Mouse (Mus musculus): ENCODE results near the gene Dgkq. TPM values are rescaled to one million over a fixed set of nuclear protein-coding genes. Genes with fewer than 3 reads are reported as not detected.

The Dgkq gene
- polyA plus RNA-seq, 1 experiment from 2014 or later: 6.2 TPM

DNA sequence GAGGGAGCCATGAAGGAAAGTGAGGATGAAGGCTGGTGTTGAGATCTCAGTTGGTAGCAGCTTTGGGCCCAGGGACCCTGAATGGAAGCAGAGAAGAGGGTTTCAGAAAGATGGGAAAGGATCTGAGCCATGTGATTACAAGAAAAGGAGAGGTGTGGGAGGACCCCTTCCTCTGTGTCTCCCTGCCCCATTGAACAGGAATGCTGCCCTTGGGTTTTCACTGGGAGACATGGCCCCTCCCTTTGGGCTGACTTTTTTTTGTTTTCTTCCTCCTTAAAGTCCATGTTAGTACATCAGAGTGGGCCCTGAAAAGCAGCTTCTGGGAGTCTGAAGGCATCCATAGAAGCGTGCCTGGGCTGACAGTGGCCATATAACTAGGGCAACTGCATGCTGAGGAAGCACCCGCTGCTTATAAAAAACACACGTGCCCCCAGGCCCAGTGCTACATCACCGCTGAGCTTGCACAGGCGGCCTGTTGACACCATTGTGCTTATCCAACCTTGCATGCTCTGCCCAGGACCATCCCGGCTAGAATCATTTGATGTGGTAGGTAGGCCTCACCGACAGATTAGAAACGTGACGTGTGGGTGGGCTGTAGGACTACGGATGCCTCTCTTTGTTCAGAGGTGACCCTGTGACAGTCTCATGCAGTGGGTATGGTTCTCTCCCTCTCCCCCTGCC, 32.0 kb upstream of the Dgkq start:
- 84% methylated on average over 10 of the region's 10 CpGs for WGBS (ENCODE audit: insufficient replicate concordance)
- Histone ChIP-seq H3K9me3 (replicated peaks) (no peaks in the 10 kb centered on the region), H3K9ac (no peak overlapping the region), H3K27ac (no peak overlapping the region), H3K4me2 (no peak overlapping the region), H3K4me3 (no peak overlapping the region), H3K36me3 (peaks cover 34% of the 10 kb centered on the region), H3K27me3 (replicated peaks) (no peaks in the 10 kb centered on the region), H3K4me1 (peaks cover 72% of the 10 kb centered on the region)
- no peak for ATAC-seq

DNA sequence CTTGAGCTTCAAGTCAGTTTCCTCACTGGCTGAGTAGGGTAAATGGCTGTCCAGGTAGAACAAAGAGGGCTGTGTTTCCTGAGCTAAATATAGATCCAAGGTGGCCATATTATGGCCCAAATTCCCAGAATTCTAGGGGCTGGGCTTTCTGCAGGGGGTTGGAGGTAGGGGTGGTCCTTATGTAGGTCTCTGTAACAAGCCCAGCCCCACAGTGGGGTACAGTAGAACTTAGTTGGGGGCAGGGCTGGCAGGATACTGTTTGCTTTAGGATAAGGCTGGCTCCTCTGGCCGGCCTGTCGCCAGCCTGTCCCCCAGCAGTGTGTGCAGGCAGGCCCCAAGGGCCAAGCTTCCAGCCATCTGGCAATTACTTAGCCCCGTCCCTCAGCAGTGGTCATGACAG, 30.9 kb upstream of the Dgkq start:
- Histone ChIP-seq H3K9me3 (replicated peaks) (no peaks in the 10 kb centered on the region), H3K9ac (0 out of 2 replicates have a peak overlapping the region, but pooled peaks have one; percentile 20), H3K27me3 (replicated peaks) (no peaks in the 10 kb centered on the region), H3K4me2 (no peak overlapping the region), H3K27ac (peak overlapping the region; percentile 53; the same call in 1 of the 2 replicates), H3K36me3 (peaks cover 27% of the 10 kb centered on the region), H3K4me3 (no peak overlapping the region), H3K4me1 (peaks cover 81% of the 10 kb centered on the region)
- WGBS (ENCODE audit: insufficient replicate concordance): 77% methylated on average over 3 of the region's 3 CpGs
- ATAC-seq: peak; percentile 31; the same call in 1 of the 2 replicates

DNA sequence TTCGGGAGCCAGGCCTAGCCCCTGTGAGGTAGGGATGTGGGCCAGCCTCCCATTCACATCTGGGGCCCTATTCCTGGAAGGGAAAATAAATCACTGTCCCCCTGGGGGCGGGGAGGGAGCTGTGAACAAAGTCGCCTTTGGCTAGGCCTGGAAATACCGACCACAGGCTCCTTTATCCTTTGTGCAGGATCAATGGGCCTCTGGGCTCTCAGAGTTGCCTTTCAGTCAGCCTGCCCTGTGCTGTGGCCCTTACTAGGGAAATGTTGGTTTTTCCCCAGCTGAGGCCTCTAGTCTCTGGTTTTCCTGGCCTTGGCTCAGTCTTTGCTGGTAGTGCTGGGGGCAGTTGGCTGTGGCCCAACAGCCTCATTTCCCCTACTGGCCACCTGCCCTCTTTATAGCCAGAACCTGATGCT, 27.9 kb upstream of the Dgkq start:
- H3K4me2 ChIP-seq: no peak overlapping the region
- H3K4me1 ChIP-seq: peaks cover 87% of the 10 kb centered on the region
- no peak overlapping the region for H3K27ac ChIP-seq
- H3K9ac ChIP-seq: no peak overlapping the region
- H3K4me3 ChIP-seq: no peak overlapping the region
- 0 out of 2 replicates have a peak, but pooled peaks cover 4% of the 10 kb centered on the region for H3K36me3 ChIP-seq
- no peak for ATAC-seq
- H3K9me3 ChIP-seq (replicated peaks): no peaks in the 10 kb centered on the region
- H3K27me3 ChIP-seq (replicated peaks): peaks cover 10% of the 10 kb centered on the region; the same call in 1 of the 2 replicates
- 67% methylated on average over 4 of the region's 4 CpGs for WGBS (ENCODE audit: insufficient replicate concordance)

DNA sequence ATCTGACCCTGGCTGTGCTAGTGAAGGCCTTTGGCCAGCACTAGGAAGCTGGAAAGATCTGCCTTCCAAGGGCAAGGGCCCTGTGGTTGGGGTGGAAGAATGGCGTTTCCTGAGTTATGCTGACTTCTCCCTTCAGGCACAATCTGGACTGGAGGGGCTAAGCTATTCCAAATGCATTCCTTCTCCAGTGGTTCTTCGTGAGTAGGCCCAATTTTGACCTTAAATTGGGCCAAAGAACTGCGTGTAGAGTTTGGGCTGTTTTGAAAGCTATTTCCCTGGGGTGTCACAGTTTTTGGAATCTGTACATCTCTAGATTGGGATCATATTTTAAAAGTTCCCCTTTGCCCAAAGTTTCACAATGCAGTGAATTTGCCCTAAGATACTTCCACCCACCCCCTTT, 27.1 kb upstream of the Dgkq start:
- Histone ChIP-seq H3K27ac (no peak overlapping the region), H3K9ac (no peak overlapping the region), H3K27me3 (replicated peaks) (peaks cover 10% of the 10 kb centered on the region; the same call in 1 of the 2 replicates), H3K4me2 (no peak overlapping the region), H3K9me3 (replicated peaks) (no peaks in the 10 kb centered on the region), H3K36me3 (0 out of 2 replicates have a peak, but pooled peaks cover 4% of the 10 kb centered on the region), H3K4me3 (no peak overlapping the region), H3K4me1 (peaks cover 91% of the 10 kb centered on the region)
- WGBS (ENCODE audit: insufficient replicate concordance): 68% methylated on average over 3 of the region's 3 CpGs
- no peak for ATAC-seq

DNA sequence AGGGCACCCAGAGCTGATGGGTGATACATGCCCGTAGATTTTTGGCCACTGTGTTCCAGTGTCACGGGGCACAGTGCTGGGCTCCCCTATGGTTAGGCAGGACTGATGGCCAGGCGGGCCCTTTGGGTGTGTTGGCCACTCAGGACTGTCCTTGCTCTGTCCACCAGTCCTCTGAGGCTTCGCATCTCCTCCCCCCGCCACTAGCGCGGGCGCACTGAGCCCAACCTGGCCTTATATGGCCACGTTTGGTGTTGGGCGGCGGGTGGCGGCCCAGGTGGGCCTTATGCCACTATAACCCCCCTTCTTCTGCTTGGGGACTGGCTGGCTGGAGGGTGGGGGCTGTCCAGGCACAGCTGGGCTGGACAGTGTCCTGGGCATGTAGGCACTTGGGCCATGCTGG, 26.4 kb upstream of the Dgkq start:
- no peak for ATAC-seq
- H3K9ac ChIP-seq: no peak overlapping the region
- peak overlapping the region; percentile 99 for H3K4me2 ChIP-seq
- peaks cover 87% of the 10 kb centered on the region for H3K4me1 ChIP-seq
- 0 out of 2 replicates have a peak, but pooled peaks cover 4% of the 10 kb centered on the region for H3K36me3 ChIP-seq
- peak overlapping the region; percentile 95; the same call in 1 of the 2 replicates for H3K4me3 ChIP-seq
- WGBS (ENCODE audit: insufficient replicate concordance): 90% methylated on average over 12 of the region's 12 CpGs
- peaks cover 10% of the 10 kb centered on the region; the same call in 1 of the 2 replicates for H3K27me3 ChIP-seq (replicated peaks)
- 0 out of 2 replicates have a peak overlapping the region, but pooled peaks have one; percentile 89 for H3K27ac ChIP-seq
- H3K9me3 ChIP-seq (replicated peaks): no peaks in the 10 kb centered on the region

DNA sequence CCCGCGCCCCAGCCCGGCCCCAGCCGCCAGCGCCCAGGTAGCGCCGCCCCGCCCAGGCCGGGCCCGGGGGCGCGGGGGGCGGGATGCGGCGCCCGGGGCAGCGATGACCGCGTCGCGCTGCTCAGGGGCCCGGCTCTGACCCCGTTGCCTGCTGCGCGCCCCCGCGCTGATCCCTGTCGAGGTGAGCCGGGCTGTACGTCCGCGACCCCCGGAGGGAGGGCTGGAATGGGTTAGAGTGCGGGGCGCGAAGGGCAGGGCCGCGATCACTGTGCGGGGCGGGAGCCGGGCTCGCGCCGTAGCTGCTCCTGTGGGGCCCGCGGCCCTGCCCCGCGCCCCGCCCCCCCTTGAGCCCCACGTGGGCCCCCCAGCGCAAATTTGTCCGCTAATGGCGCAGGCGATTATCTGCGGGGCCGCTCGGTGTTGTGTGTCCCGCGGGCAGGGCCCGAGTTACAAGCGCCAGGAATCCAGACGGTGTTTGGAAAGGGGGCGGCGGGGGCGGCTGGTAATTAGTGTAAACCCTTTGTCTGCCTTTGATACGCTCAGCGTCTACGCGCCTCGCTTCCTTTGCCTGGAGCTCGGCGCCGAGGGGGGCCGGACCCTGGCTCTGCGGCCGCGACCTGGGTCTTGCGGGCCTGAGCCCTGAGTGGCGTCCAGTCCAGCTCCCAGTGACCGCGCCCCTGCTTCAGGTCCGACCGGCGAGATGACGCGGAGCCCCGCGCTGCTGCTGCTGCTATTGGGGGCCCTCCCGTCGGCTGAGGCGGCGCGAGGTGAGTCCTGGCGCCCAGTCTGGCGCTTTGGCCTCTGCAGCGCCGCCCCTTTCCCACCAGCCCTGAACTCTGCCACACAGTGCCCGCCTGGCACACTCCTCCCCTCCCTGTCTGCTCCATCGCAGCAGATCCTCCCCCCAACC, 25.1 kb upstream of the Dgkq start:
- H3K4me1 ChIP-seq: peaks cover 75% of the 10 kb centered on the region
- H3K27me3 ChIP-seq (replicated peaks): peaks cover 10% of the 10 kb centered on the region; the same call in 1 of the 2 replicates
- H3K9ac ChIP-seq: peak overlapping the region; percentile 92
- ATAC-seq: peak; percentile 57
- H3K4me2 ChIP-seq: peak overlapping the region; percentile 99
- peak overlapping the region; percentile 95 for H3K4me3 ChIP-seq
- no peaks in the 10 kb centered on the region for H3K9me3 ChIP-seq (replicated peaks)
- H3K27ac ChIP-seq: peak overlapping the region; percentile 89
- under 1% methylated on average over 72 of the region's 99 CpGs for WGBS (ENCODE audit: insufficient replicate concordance)
- 0 out of 2 replicates have a peak, but pooled peaks cover 4% of the 10 kb centered on the region for H3K36me3 ChIP-seq

DNA sequence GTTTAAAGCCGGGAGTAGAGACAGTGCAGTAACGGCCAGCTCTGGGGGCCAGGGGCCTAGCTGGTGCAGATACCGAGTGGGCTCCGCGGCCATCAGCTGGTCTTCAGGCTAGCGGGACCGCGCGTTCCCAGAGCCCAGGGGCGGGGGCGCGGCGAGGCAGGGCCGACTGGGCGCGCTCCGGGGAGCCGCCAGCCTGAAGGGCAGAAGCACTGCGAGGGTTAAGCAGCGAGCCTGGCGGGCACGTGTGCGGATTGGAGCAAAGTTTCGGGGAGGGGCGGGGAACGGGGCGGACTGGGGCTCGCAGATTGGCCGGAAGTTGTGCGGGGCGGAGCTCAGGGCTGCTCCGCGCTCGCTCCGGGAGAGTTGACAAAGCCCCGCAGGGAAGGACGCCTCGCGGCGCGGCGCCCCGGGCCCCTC, 24.4 kb upstream of the Dgkq start:
- peak overlapping the region; percentile 89 for H3K27ac ChIP-seq
- under 1% methylated on average over 39 of the region's 43 CpGs for WGBS (ENCODE audit: insufficient replicate concordance)
- ATAC-seq: peak; percentile 94
- H3K9me3 ChIP-seq (replicated peaks): no peaks in the 10 kb centered on the region
- H3K27me3 ChIP-seq (replicated peaks): peaks cover 10% of the 10 kb centered on the region; the same call in 1 of the 2 replicates
- peaks cover 68% of the 10 kb centered on the region for H3K4me1 ChIP-seq
- H3K36me3 ChIP-seq: 0 out of 2 replicates have a peak, but pooled peaks cover 4% of the 10 kb centered on the region
- H3K4me2 ChIP-seq: peak overlapping the region; percentile 99
- peak overlapping the region; percentile 95 for H3K4me3 ChIP-seq
- peak overlapping the region; percentile 92 for H3K9ac ChIP-seq

DNA sequence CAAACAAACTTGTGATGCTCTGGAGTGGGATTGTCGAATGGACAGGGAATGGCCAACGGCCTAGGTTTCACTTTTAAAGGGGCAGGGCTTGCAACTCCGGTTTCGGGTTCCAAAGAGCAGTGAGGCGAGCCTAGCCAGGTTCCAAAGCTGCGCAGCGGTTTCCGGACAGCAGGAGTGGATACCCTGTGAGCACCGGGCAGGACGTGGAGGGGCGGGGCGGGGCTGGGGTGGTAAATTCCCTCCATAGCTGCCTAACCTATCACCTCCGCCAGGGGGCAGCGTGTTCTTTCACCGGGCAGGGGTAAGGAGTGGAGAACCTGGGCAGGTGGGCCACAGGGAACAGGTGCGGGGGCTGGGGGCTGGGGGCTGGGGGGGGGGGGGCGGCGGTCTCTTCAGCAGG, 22.8 kb upstream of the Dgkq start, which contains the start of gene Fgfrl1:
Fgfrl1 (plus strand) TSS at position 112 of the 400 bp plus-strand sequence.
- H3K27me3 ChIP-seq (replicated peaks): peaks cover 10% of the 10 kb centered on the region; the same call in 1 of the 2 replicates
- H3K4me2 ChIP-seq: peak within 1 kb of the TSS; percentile 99
- H3K4me1 ChIP-seq: peaks cover 55% of the 10 kb centered on the region
- H3K4me3 ChIP-seq: peak within 1 kb of the TSS; percentile 95
- H3K27ac ChIP-seq: peak within 1 kb of the TSS; percentile 30; the same call in 1 of the 2 replicates
- H3K9ac ChIP-seq: peak within 1 kb of the TSS; percentile 92
- peak; percentile 19; the same call in 1 of the 2 replicates for ATAC-seq
- H3K36me3 ChIP-seq: 0 out of 2 replicates have a peak, but pooled peaks cover 4% of the 10 kb centered on the region
- 5% methylated on average over 16 of the region's 18 CpGs for WGBS (ENCODE audit: insufficient replicate concordance)
- H3K9me3 ChIP-seq (replicated peaks): no peaks in the 10 kb centered on the region

DNA sequence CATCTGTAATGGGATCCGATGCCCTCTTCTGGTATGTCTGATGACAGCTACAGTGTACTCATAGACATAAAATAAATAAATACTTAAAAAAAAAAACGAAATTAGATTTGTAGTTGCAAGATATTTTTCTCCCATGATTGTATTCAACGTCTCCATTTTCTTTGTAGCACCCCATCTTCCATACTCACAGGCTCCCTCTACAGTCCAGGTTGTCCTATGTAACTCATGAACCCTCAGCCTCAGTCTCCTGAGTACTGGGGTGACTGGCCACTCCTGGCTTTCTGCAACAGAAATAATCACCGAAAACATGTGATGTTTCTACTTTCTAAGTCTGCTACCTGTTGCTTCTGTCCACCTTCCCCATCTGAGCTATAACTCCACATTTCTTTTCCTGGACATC, 21.7 kb upstream of the Dgkq start:
- Histone ChIP-seq H3K27ac (no peak overlapping the region), H3K4me2 (no peak overlapping the region), H3K9ac (no peak overlapping the region), H3K36me3 (0 out of 2 replicates have a peak, but pooled peaks cover 4% of the 10 kb centered on the region), H3K27me3 (replicated peaks) (peaks cover 10% of the 10 kb centered on the region; the same call in 1 of the 2 replicates), H3K4me3 (no peak overlapping the region), H3K9me3 (replicated peaks) (no peaks in the 10 kb centered on the region), H3K4me1 (peaks cover 43% of the 10 kb centered on the region)
- WGBS (ENCODE audit: insufficient replicate concordance): 56% methylated on average over 4 of the region's 4 CpGs
- ATAC-seq: no peak

DNA sequence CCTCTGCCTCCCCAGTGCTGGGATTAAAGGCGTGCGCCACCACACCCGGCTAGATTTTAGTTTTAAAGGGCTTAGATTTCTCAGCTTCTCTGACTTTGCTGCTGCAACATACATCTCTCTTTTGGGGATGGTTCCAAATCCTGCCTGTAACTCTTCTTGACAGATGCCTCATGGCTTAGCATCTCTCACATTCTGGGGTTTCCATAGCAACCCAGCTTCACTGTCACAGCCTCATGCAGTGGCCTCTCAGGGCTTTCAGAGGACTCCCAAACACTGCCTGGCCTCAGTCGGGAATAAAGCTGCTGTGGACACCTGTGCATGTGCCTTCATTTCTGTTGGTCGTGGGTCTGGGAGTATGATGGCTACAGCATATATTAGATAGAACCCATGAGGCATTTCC, 19.6 kb upstream of the Dgkq start:
- no peak overlapping the region for H3K27ac ChIP-seq
- H3K4me1 ChIP-seq: peaks cover 26% of the 10 kb centered on the region
- ATAC-seq: no peak
- H3K4me2 ChIP-seq: no peak overlapping the region
- H3K9ac ChIP-seq: no peak overlapping the region
- H3K9me3 ChIP-seq (replicated peaks): no peaks in the 10 kb centered on the region
- WGBS (ENCODE audit: insufficient replicate concordance): 64% methylated on average over 5 of the region's 5 CpGs
- H3K4me3 ChIP-seq: no peak overlapping the region
- H3K36me3 ChIP-seq: no peaks in the 10 kb centered on the region
- H3K27me3 ChIP-seq (replicated peaks): peaks cover 10% of the 10 kb centered on the region; the same call in 1 of the 2 replicates

DNA sequence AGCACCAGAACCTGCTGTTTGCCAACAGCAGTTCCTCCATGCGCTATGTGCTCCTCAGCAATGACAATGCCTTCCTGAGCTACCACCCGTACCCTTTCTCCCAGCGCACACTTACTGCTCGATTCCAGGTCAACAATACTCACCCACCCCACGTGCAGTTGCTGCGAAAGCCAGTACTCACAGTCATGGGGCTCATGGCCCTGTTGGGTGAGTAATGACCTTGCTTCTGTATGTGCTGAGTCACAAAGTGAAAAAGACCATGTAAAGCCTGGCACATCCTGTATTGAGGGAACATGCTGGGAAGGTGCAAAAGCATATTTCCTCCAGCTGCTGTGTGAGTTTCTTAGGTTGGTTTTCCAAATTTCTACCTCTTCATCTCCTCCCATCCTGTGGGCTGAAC, 11.4 kb upstream of the Dgkq start:
- 0 out of 2 replicates have a peak overlapping the region, but pooled peaks have one; percentile 0 for H3K9ac ChIP-seq
- H3K9me3 ChIP-seq (replicated peaks): no peaks in the 10 kb centered on the region
- H3K4me1 ChIP-seq: peaks cover 40% of the 10 kb centered on the region
- no peaks in the 10 kb centered on the region for H3K27me3 ChIP-seq (replicated peaks)
- ATAC-seq: no peak
- H3K27ac ChIP-seq: no peak overlapping the region
- H3K4me3 ChIP-seq: no peak overlapping the region
- WGBS (ENCODE audit: insufficient replicate concordance): 83% methylated on average over 6 of the region's 6 CpGs
- H3K4me2 ChIP-seq: no peak overlapping the region
- H3K36me3 ChIP-seq: 0 out of 2 replicates have a peak, but pooled peaks cover 5% of the 10 kb centered on the region

Data from liver, embryonic 12.5 days (tissue).